Mouse (Mus musculus) left cerebral cortex, adult 2 months (tissue): ENCODE measurements around the gene Hrk. TPM values are rescaled to one million over a fixed set of nuclear protein-coding genes. Genes with fewer than 3 reads are reported as not detected.

Source experiments
- DNase-seq, 2 experiments: peaks; one replicate each; pipeline ENCODE4 v3.0.0; 2021 to 2022; ENCODE audit warnings: low spot score in 2 of 2, mixed read lengths in 1 of 2; ENCODE audit errors: extremely low spot score in 1 of 2
- H3K27ac ChIP-seq: fragments of 200-600 bp; 2 replicates; pipeline ENCODE4 v1.8.1; 2022
- H3K4me3 ChIP-seq: fragments of 200-600 bp; 2 replicates; pipeline ENCODE4 v1.8.1; 2022
- CTCF ChIP-seq: fragments of 200-600 bp; IDR thresholded peaks from 2 replicates; pipeline ENCODE4 v1.8.1; 2022; ENCODE audit warnings: antibody characterized with exemption, mild to moderate bottlenecking, moderate library complexity
- intact Hi-C: fragments of 180-260 bp; cut with DNase I; formaldehyde crosslinking; loops from one replicate; pipeline ENCODE4 v1.15.1; 2025
- total RNA-seq, 2 experiments: library from RNA; stranded (reverse); gene quantifications; 2 replicates each; pipeline ENCODE4 v1.2.3; 2021

Gene Hrk
- total RNA-seq, 2 experiments from 2014 or later: 26.6 to 26.7 TPM

DNA sequence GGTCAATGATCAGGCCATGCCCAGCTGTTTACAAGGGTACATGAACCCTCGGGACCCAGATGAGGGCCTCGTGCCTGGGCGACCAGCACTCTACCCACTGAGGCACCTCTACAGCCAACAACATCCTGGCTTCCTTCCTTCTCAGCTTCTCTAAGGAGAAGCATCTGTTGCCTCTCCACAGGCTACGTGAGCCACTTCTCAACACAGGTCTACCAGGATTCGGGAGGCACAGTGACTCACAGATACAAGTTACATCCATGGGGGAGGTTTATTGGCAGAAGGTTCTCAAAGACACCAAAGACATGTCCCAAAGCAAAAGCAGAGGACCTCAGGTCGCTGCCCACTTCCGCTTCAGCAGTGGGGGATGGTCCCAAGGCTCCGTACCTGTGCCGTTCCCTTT lies 26.0 kb downstream of the Hrk start:
- Histone ChIP-seq H3K4me3 (no peak overlapping the region), H3K27ac (no peak overlapping the region)
- no peak for DNase-seq
- TF ChIP-seq CTCF: no peak
- intact Hi-C loops: no loop called here

DNA sequence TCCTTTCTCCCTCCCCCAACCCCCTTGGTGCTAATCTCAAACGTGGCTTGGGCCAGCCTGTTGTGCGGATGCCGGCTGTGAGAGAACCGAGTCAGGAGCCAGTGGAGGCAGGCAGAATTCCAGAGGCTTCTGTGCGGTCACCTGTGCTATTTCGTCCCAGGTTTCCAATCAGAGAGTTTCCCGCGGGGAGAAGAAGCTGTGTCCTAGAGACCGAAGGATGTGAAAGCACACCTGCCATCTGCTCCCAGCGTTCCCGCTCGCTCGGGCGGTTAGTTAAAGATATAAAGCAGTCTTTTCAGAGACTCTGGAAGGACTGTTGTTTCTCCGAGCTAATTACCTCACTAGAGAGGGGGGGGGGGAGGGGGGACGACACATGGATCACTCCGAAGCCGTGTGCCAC lies 27.8 kb downstream of the Hrk start:
- Histone ChIP-seq H3K4me3 (no peak overlapping the region), H3K27ac (no peak overlapping the region)
- intact Hi-C loops: no loop called here
- DNase-seq: no peak
- no peak for TF ChIP-seq CTCF

DNA sequence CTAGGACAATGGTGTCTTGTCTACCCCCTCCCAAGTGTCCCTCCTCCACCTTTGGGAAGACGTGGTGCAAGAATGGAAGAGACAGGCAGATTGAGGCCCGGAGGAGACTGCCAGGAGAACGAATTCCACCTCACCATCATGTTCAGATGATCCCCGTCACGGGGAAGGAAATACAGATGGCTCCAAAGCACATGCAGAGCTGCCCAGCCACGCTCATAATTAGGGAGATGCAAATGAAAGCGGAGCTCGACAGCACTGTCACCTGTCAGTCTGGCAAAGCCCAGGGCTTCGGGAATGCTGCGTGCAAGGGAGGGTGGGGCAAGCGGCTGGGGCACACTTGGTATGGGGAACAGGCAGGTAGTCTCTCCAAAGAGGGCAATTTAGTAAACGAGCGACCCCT lies 33.0 kb downstream of the Hrk start:
- Histone ChIP-seq H3K27ac (no peak overlapping the region), H3K4me3 (no peak overlapping the region)
- no peak for TF ChIP-seq CTCF
- DNase-seq: no peak
- intact Hi-C loops: no loop called here

DNA sequence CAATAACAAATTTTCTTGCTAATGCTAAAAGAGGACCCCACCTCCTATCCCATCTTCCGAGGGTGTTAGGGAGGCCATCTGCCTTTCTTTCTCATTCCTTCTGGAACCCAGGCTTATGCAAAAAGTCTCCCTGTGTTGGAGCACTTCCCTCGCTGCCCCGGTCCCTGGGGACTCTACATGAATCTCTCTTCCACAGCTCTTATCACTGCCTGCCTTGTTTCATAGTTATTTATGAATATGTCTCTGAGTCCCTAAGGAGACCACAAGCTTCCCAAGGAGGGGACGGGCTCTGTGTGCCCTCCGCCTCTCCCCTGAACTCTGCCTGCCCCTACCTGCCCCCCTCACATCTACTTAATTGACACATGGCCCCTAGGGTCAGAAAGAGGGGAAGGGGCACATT lies 35.2 kb downstream of the Hrk start:
- no peak for DNase-seq
- no peak overlapping the region for H3K27ac ChIP-seq
- intact Hi-C loops: no loop called here

GRCm38 (mm10) chr5:118204675-118205440 lies 40.4 kb downstream of the Hrk start:
- no peak for DNase-seq
- TF ChIP-seq CTCF: no peak
- Histone ChIP-seq H3K4me3 (no peak overlapping the region), H3K27ac (no peak overlapping the region)
- intact Hi-C loops: no loop called here

More for the DNA sequence above, 35.2 kb downstream of the Hrk start:
- no peak overlapping the region for H3K4me3 ChIP-seq
- TF ChIP-seq CTCF: no peak

DNA sequence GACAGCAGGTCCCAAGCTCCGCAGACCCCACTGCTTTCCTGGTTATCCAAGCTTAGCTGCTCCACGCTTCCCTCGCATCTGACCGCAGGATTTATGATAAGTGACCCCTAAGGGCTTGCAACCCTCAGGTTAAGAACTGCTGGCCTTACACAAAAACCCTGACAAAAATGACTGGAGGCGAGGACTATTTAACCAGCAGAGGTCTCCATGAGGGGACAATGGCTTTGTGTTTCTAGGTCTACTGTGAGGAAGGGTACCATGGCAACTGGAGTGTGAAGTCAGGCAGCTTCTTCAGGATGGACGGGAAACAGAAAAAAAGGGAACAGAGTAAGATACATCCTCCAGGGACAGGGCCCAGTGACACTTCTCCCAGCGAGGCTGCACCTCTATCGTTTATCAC lies 41.4 kb downstream of the Hrk start:
- no peak for DNase-seq
- no peak for TF ChIP-seq CTCF
- intact Hi-C loops: no loop called here

GRCm38 (mm10) chr5:118214012-118214411 lies 49.6 kb downstream of the Hrk start:
- peak overlapping the region; percentile 89 for H3K27ac ChIP-seq
- intact Hi-C loops: loop anchor here (2.0 kb wide), 1 partner anchor 43 kb away; no protein-coding TSS in a partner anchor
- no peak for TF ChIP-seq CTCF
- peak overlapping the region; percentile 32 for H3K4me3 ChIP-seq
- DNase-seq: no peak

More for the DNA sequence above, 41.4 kb downstream of the Hrk start:
- Histone ChIP-seq H3K27ac (no peak overlapping the region), H3K4me3 (no peak overlapping the region)

DNA sequence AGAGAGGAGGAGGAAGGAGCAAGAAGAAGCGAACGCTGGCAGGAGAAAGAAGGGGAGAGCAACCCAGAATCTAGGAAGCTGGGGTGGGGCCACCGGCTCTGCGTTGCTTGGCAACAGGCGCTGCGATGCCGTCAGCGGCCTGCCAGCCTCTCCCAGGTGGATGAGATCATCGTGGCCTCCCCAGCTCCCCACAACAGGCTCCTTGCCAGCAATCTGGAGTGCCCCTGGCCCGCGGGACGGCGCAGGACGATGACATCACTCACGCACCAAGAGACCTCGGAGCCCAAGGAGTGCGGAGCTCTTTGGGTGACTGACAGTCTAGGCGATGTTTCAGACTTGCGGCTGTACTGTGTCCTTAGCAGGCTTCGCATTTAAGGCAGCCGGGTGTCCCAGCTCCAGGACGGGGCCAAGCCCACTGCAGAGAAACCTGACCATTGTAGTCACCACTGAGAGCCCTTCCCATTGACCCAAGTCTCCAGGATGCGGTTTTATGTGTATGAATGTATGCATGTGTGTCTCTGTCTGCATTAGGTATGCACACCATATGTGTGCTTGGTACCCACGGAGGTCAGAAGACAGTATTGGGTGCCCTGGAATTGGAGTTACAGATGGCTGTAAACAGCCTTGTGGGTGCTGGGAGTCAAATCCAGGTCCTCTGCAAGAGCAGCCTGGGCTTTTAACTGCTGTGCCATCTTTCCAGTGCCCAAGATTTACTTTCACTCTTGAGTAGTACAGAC lies 50.1 kb downstream of the Hrk start:
- intact Hi-C loops: loop anchor here (2.0 kb wide), 1 partner anchor 44 kb away; no protein-coding TSS in a partner anchor
- no peak for TF ChIP-seq CTCF
- DNase-seq: peak; percentile 87 to 89

DNA sequence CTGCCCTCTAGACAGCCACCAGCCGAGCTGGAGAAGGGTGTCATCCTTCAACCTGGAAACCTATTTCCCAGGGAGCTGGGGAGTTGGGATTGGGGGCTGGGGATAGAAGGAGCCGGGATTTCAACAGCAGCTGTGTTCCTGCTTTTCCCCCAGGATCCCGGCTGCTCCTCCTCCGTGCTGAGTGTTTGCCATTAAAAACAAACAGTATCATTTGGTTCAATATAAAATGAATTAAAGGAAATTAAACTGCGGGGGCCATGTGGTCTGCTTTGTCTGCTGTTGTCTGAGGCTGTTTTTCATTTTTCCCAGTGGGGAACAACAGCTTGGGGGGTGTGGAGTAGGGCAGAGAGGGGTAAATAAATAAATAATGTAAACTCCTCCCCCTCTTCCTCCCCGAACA lies 53.0 kb downstream of the Hrk start:
- DNase-seq: no peak
- no peak overlapping the region for H3K27ac ChIP-seq
- H3K4me3 ChIP-seq: no peak overlapping the region
- intact Hi-C loops: no loop called here
- TF ChIP-seq CTCF: no peak

More for the DNA sequence above, 50.1 kb downstream of the Hrk start:
- Histone ChIP-seq H3K4me3 (peak overlapping the region; percentile 32), H3K27ac (peak overlapping the region; percentile 89)

DNA sequence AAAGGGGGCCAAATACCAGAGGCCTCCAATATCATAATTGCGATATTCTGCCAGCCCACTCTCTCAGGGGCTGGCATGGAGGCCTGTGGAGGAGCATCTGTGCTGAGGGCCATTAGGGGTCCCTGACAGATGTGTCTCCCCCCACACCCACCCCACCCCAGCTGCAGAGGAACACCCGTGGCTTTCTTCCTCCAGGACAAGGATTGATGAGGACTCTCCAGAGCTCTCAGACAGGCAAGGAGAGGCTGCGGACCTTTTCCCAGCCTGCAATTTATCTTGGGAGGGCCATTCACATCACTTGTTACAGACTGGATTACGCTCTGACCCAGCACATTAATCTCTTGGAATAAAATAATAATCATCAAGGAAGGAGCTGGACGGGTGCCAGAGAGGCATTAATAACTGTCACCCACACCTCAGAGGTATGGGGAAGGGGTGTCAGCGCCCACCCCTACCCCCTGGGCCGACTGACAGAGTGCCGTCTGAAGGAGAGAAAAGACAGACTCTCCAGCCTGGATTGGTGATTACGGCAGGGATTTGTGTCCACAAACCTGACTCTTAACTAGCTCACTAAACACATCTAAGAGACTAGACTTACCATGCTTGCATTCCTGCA lies 58.8 kb downstream of the Hrk start:
- TF ChIP-seq CTCF: no peak
- DNase-seq: no peak
- no peak overlapping the region for H3K27ac ChIP-seq
- intact Hi-C loops: no loop called here
- no peak overlapping the region for H3K4me3 ChIP-seq

GRCm38 (mm10) chr5:118230071-118230611 lies 65.7 kb downstream of the Hrk start:
- H3K4me3 ChIP-seq: no peak overlapping the region

GRCm38 (mm10) chr5:118236891-118237290 lies 72.4 kb downstream of the Hrk start:
- no peak overlapping the region for H3K4me3 ChIP-seq
- no peak overlapping the region for H3K27ac ChIP-seq
- no peak for TF ChIP-seq CTCF
- no peak for DNase-seq
- intact Hi-C loops: no loop called here

More at GRCm38 (mm10) chr5:118230071-118230611, 65.7 kb downstream of the Hrk start:
- no peak for TF ChIP-seq CTCF
- DNase-seq: peak in 1 of 2 experiments; percentile 33
- no peak overlapping the region for H3K27ac ChIP-seq
- intact Hi-C loops: no loop called here

Other genes starting within 250 kb of the Hrk start
- gene Fbxo21, start 187.9 kb upstream of the Hrk start, total RNA-seq: 100 to 1,000 TPM; 110 to 111 TPM
- 10 to 100 TPM; 82.0 to 87.3 TPM for gene Tesc, start 136.9 kb upstream of the Hrk start, total RNA-seq
- gene Fbxw8, start 9.2 kb upstream of the Hrk start, total RNA-seq: 10 to 100 TPM; 34.5 to 35.1 TPM
- 10 to 100 TPM; 65.1 to 78.8 TPM for gene Rnft2, start 80.5 kb downstream of the Hrk start, total RNA-seq
- gene 2410131K14Rik, start 80.6 kb downstream of the Hrk start, total RNA-seq: 10 to 100 TPM; 13.3 to 14.9 TPM